Mouse (Mus musculus) thymus, postnatal 36 days (tissue): ENCODE measurements around the gene Dpyd.

Experiments
- DNase-seq, 2 experiments: peaks; one replicate each; pipeline ENCODE4 v3.0.0; 2022; ENCODE audit warnings: mixed read lengths in 2 of 2

Gene Dpyd

DNA sequence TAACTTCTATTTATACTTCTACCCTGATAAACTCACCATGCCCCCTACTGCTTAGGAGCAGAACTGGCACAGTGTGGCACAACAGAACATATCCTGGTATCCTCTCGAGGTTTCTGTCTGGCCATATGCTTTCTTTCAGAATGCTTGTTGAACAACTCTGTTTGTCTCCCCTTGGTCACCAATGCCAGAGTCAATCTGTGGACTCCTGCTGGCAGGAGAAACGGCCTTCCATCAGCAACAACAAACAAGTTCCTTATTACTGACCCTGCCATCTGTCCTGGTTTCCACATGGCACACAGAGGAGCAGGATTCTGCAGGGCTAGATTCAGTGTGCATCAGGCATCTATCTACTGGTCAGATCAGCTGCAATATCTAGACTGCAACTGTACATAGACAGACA lies 807.0 kb downstream of the Dpyd start:
- no peak for DNase-seq

DNA sequence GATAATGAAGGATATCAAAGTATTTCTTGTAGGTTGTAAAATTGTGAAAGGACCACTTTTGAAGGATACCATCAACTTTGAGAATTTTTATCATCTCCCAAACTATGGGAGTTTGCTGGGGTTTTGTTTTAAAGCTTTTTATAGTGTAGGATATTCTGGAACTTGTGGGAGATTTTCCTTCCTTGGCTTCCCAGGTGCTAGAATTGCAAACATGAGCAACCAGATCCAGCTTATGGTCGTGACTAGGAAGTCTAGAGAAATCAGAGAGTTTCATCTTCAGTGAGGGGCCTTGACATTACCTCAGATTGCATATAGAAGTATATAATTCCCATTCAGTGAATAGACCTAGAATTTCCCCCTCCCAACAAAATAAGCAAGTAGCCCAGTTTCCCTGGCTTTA lies 819.2 kb downstream of the Dpyd start:
- DNase-seq, result no peak

GRCm38 (mm10) chr3:119382395-119382794 lies 820.5 kb downstream of the Dpyd start:
- DNase-seq, result no peak

- DNase-seq, result no peak
Observed at GRCm38 (mm10) chr3:119387332-119388105, 825.6 kb downstream of the Dpyd start.

GRCm38 (mm10) chr3:119397205-119397604 lies 835.3 kb downstream of the Dpyd start:
- DNase-seq, result no peak

GRCm38 (mm10) chr3:119402836-119403728 lies 841.2 kb downstream of the Dpyd start:
- DNase-seq, result no peak

DNA sequence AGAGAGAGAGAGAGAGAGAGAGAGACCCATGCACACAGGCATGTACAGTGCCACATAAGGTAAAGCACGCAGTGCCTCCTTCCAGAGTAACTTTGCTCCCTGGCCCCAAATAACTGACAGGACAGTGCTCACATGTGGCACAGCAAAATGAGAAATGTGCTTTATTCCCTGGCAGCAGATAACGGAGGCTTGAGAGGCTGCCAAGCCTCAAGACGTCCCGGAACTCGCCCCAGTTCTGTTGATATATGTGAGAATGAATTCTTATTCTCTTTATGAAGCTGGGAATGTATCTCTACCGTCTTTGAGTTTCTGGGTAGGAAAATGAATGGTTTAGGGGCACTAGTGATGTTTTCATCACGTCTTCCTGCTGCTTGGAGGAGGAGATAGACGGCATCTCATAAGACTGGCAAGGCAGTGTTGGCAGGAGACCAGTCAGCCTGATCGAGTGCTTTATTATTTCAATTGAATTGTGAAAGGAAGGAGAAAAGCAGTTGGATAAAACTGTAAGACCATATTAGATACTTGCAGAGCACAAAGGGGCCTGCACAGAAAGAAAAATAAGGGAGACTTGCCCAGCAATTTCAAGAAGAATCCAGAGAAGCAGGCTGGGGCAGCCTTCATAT lies 857.3 kb downstream of the Dpyd start:
- no peak for DNase-seq

GRCm38 (mm10) chr3:119419745-119420144 lies 857.8 kb downstream of the Dpyd start:
- no peak for DNase-seq

DNA sequence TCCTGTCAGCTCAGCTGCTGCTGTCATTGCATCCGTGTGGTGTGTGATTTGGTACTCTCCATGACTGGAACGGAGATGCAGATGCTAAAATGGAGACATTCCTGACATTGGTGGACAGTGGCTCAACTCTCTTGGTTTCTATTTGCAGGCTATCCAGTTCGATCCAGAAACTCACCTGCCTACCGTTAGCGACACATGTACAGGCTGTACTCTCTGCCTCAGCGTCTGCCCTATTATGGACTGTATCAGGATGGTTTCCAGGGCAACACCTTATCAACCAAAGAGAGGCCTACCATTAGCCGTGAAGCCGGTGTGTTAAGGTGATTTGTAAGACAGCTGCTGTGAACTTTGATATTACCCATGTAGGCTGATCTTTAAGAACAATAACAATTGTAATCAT lies 869.4 kb downstream of the Dpyd start:
- DNase-seq, result no peak

GRCm38 (mm10) chr3:119431757-119432156 lies 869.8 kb downstream of the Dpyd start:
- DNase-seq, result no peak

- DNase-seq, result no peak
Observed at GRCm38 (mm10) chr3:119447559-119447958, 885.6 kb downstream of the Dpyd start.

DNA sequence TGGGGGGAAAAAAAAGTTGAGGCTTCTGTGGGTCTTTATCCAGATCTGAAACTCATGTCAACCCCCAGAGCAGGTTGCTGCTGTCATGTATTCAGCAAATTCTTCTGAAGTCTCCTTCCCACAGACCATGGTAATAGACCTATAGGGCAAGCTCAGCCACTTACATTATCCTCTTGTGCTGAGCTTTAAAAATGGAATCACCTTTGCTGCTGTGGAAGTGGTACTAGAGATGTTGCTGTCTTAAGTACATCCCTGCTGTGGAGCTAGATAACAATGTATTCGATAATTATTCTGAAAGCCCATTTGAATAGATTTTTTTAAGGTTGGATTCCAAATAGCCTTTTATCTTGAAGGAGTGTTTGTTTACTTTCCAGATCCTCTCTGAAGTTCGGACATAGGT lies 902.1 kb downstream of the Dpyd start:
- no peak for DNase-seq

DNA sequence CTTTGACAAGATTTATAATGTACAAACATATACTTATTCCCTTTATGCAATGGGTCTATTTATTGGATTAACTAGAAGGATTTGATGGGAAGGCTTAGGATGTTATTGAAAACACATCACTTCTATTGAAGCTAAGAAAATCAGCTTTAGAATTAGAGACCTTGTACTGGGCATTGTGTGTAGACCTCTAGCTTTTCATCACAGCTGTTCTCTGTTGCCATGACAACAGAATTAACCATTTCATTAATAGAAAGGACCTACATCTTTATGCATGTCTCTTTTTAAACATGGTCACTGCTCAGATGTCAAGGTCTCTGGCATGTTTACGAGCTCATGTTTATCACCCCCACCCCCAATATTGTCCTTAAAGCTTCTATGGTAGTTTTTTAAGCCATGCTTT lies 902.5 kb downstream of the Dpyd start:
- no peak for DNase-seq

DNA sequence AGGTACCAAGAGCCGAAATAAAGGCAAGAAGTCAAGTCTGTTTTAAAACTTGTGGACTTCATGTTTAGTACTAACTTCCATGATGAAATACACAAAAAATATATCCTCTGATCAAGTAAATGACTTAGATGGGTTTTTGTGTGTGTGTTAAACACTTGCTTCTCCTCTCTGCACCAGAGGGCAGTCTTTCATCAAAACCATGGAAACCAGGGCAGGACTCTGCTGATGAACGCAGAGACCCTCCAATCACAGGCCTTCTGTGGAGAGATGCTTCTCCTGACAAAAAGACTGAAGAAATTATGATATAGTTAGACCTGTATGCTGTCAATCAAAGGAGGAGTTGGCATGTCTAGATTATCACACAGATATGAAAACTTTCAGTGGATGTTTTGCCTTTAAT lies 905.8 kb downstream of the Dpyd start:
- DNase-seq, result no peak
